Mouse (Mus musculus) embryonic facial prominence, embryonic 11.5 days (tissue): ENCODE data around the gene Plxnb2. TPM values are rescaled to one million over a fixed set of nuclear protein-coding genes. Genes with fewer than 3 reads are reported as not detected.

Experiments
- ATAC-seq: fragments of 200-750 bp; cut with Nextera tagmentation; replicated peaks from 2 replicates; pipeline ENCODE4 v1.8.0; 2017; ENCODE audit warnings: low read depth; ENCODE audit not compliant: insufficient number of reproducible peaks, low FRiP score, low TSS enrichment
- DNase-seq: peaks from one replicate; pipeline ENCODE4 v3.0.0-alpha.2; 2015; ENCODE audit warnings: low spot score
- H3K27ac ChIP-seq: fragments of 300-500 bp; sonication (generic); replicated peaks from 2 replicates; pipeline ENCODE4 v1.5.1; 2014; ENCODE audit warnings: mild to moderate bottlenecking, low read depth, low read length, control low read depth
- H3K27me3 ChIP-seq: fragments of 300-500 bp; sonication (generic); 2 replicates; pipeline ENCODE4 v1.6.1; 2014; ENCODE audit warnings: mild to moderate bottlenecking, low read length, moderate library complexity, mixed read lengths; ENCODE audit not compliant: control insufficient read depth, insufficient read depth
- H3K36me3 ChIP-seq: fragments of 300-500 bp; sonication (generic); replicated peaks from 2 replicates; pipeline ENCODE4 v1.6.1; 2014; ENCODE audit warnings: low read depth, mild to moderate bottlenecking, low read length, moderate library complexity, mixed read lengths; ENCODE audit not compliant: control insufficient read depth, insufficient read depth
- H3K4me1 ChIP-seq: fragments of 300-500 bp; sonication (generic); 2 replicates; pipeline ENCODE4 v1.6.1; 2014; ENCODE audit warnings: low read length, mixed read lengths; ENCODE audit not compliant: control insufficient read depth, insufficient read depth
- H3K4me2 ChIP-seq: fragments of 300-500 bp; sonication (generic); 2 replicates; pipeline ENCODE4 v1.6.1; 2014; ENCODE audit warnings: low read depth, mild to moderate bottlenecking, control low read depth, low read length, moderate library complexity
- H3K4me3 ChIP-seq: fragments of 300-500 bp; sonication (generic); 2 replicates; pipeline ENCODE4 v1.5.1; 2014; ENCODE audit warnings: low read depth, low read length, control low read depth
- H3K9ac ChIP-seq: fragments of 300-500 bp; sonication (generic); replicated peaks from 2 replicates; pipeline ENCODE4 v1.6.1; 2014; ENCODE audit warnings: mild to moderate bottlenecking, control low read depth, low read length
- H3K9me3 ChIP-seq: fragments of 300-500 bp; sonication (generic); replicated peaks from 2 replicates; pipeline ENCODE4 v1.6.1; 2016; ENCODE audit warnings: mild to moderate bottlenecking, low read length, inconsistent platforms, mixed read lengths; ENCODE audit not compliant: control insufficient read depth
- WGBS: fragments of 180-500 bp; shearing (Covaris S2); extraction: QIAGEN DNeasy Blood & Tissue Kit; methylation state at CpG from one replicate; pipeline ENCODE4 v1.1.7; 2014; 5-methylcytosine and 5-hydroxymethylcytosine counted together
- microRNA-seq: library from miRNA; unstranded; fragments of <30 nt; microRNA quantifications from one replicate; pipeline ENCODE4, GENCODE M21; 2016; ENCODE audit warnings: borderline number of aligned reads
- polyA plus RNA-seq: library from polyadenylated mRNA; unstranded; fragments of >200 nt; fragmentation: Nextera tagmentation; extraction: Ambion mirVana; gene quantifications from 2 replicates; pipeline ENCODE4 v1.2.1, GENCODE M21; 2014

Gene Plxnb2
- polyA plus RNA-seq, 1 experiment from 2014 or later = 113 TPM

DNA sequence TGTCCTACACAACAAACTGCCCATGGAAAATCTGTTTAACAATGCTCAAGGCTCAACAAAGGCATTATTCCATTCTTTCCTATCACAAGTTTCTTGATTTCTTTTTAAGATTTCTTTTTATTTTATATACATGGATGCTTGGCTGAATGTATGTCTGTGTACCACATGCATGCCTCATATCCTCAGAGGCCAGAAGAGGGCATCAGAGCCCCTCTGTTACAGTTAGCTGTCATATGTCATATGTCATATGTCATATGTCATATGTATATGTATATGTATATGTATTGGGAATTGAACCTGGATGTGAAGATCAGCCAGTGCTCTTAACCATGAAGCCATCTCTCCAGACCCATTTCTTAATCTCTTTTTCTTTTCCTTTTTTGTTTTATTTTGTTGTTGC, 62.6 kb downstream of the Plxnb2 start:
- Histone ChIP-seq H3K4me3 (no peak overlapping the region), H3K27me3 (no peaks in the 10 kb centered on the region), H3K9ac (no peak overlapping the region), H3K27ac (no peak overlapping the region), H3K36me3 (peaks cover 2% of the 10 kb centered on the region), H3K4me2 (no peak overlapping the region), H3K4me1 (peaks cover 8% of the 10 kb centered on the region; the same call in 1 of the 2 replicates), H3K9me3 (no peaks in the 10 kb centered on the region)
- ATAC-seq (no peak), DNase-seq (no peak)

DNA sequence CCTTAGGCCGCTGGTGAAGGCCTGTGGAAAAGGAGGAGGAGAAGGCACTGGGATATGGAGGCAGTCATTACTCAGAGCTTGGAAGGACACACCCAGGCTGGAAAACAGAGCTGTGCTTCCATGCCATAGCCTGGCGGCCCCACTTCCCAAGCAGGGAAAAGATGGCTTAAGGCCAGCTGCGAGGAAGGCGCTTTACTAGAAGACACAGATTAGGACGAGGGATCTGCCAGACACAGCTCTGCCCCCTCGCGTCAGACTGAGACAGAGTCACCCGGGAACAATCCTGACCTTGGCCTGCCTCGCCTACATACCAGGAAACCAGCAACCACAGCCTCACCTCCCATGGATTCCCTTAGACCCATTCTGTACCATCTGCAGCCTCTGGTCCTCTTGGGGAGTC, 70.4 kb downstream of the Plxnb2 start:
- no peak overlapping the region for H3K4me3 ChIP-seq
- H3K4me2 ChIP-seq = no peak overlapping the region
- no peak overlapping the region for H3K9ac ChIP-seq
- WGBS = 78% methylated on average over 9 of the region's 9 CpGs
- no peak for DNase-seq
- H3K9me3 ChIP-seq = no peaks in the 10 kb centered on the region
- peaks cover 8% of the 10 kb centered on the region for H3K36me3 ChIP-seq
- no peaks in the 10 kb centered on the region for H3K4me1 ChIP-seq
- ATAC-seq = no peak
- no peaks in the 10 kb centered on the region for H3K27me3 ChIP-seq
- H3K27ac ChIP-seq = no peak overlapping the region

DNA sequence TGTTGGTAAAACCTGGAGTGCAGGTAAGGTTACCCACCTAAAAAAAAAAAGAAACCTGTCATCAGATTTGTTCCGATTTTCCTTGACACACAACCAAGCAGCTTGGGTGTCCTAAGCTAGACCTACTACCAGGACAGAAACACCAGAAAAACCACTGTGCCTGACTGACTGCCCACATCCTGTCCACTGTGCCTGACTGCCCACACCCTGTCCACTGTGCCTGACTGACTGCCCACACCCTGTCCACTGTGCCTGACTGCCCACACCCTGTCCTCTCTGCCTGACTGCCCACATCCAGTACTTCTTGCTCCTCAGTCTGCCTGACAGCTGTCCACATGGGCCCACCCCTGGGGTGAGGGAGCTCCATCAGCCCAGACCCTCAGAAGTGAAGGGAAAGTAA, 73.6 kb downstream of the Plxnb2 start:
- DNase-seq = no peak
- ATAC-seq = no peak
- 88% methylated on average over 1 of the region's 1 CpGs for WGBS
- Histone ChIP-seq H3K27ac (no peak overlapping the region), H3K9ac (no peak overlapping the region), H3K4me3 (no peak overlapping the region), H3K27me3 (no peaks in the 10 kb centered on the region), H3K36me3 (peaks cover 11% of the 10 kb centered on the region), H3K4me2 (no peak overlapping the region), H3K9me3 (no peaks in the 10 kb centered on the region), H3K4me1 (no peaks in the 10 kb centered on the region)

DNA sequence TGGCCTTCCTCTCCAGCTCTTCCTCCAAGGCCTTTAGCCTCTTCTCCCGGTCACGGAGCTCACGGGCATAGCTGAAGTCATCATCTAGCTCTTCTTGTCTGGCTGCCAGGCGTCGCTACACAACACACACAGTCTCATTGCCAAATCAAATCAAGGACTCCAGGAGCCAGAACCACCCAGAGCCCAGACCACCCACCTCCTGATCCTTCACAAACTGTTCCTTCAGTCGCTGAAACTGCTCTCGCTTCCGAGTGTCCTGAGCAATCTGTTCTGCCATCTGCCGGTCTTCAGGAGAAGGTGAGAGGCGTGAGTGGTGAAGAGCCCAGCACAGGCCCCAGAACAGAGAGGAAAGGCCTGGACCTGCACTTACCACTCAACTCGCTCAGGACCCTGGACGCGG, 74.5 kb downstream of the Plxnb2 start:
- Histone ChIP-seq H3K36me3 (peaks cover 18% of the 10 kb centered on the region), H3K27me3 (no peaks in the 10 kb centered on the region), H3K4me2 (no peak overlapping the region), H3K9me3 (no peaks in the 10 kb centered on the region), H3K27ac (no peak overlapping the region), H3K9ac (no peak overlapping the region), H3K4me3 (no peak overlapping the region), H3K4me1 (no peaks in the 10 kb centered on the region)
- DNase-seq = no peak
- no peak for ATAC-seq
- WGBS = 87% methylated on average over 13 of the region's 13 CpGs

Small RNAs within 50 kb of the gene (microRNA-seq; reads per million reads assigned to microRNA genes)
- 2.8 reads per million for gene Mir6958
- gene Mir7118 = not detected

Other genes starting within 250 kb of the Plxnb2 start
- gene Ttll8, start 226.4 kb downstream of the Plxnb2 start, polyA plus RNA-seq = not detected in 2 replicates
- 0.82 and 1.1 TPM in 2 replicates for gene Mlc1, start 201.8 kb downstream of the Plxnb2 start, polyA plus RNA-seq
- 0.39 TPM in 1 of 2 replicates, not detected in the other for gene Mov10l1, start 197.9 kb downstream of the Plxnb2 start, polyA plus RNA-seq
- gene Panx2, start 121.1 kb downstream of the Plxnb2 start, polyA plus RNA-seq = 0.24 and 0.28 TPM in 2 replicates
- 38.0 and 43.6 TPM in 2 replicates for gene Trabd, start 105.7 kb downstream of the Plxnb2 start, polyA plus RNA-seq
- 17.2 and 17.7 TPM in 2 replicates for gene Selenoo, start 91.7 kb downstream of the Plxnb2 start, polyA plus RNA-seq
- 15.6 and 17.0 TPM in 2 replicates for gene Tubgcp6, start 57.7 kb downstream of the Plxnb2 start, polyA plus RNA-seq
- gene Hdac10, start 52.1 kb downstream of the Plxnb2 start, polyA plus RNA-seq = 10.3 and 11.3 TPM in 2 replicates
- gene Mapk12, start 40.1 kb downstream of the Plxnb2 start, polyA plus RNA-seq = 10.1 and 11.9 TPM in 2 replicates
- 12.7 and 13.5 TPM in 2 replicates for gene Mapk11, start 31.2 kb downstream of the Plxnb2 start, polyA plus RNA-seq
- gene Dennd6b, start 15.7 kb upstream of the Plxnb2 start, polyA plus RNA-seq = 14.9 and 18.6 TPM in 2 replicates
- 22.8 and 25.1 TPM in 2 replicates for gene Ppp6r2, start 30.8 kb upstream of the Plxnb2 start, polyA plus RNA-seq
- 39.0 and 49.7 TPM in 2 replicates for gene Sbf1, start 134.5 kb upstream of the Plxnb2 start, polyA plus RNA-seq
- gene Adm2, start 141.9 kb upstream of the Plxnb2 start, polyA plus RNA-seq = 0.26 TPM in 1 of 2 replicates, not detected in the other
- not detected in 2 replicates for gene Miox, start 153.6 kb upstream of the Plxnb2 start, polyA plus RNA-seq
- 21.6 and 33.5 TPM in 2 replicates for gene Lmf2, start 174.9 kb upstream of the Plxnb2 start, polyA plus RNA-seq
- 158 and 171 TPM in 2 replicates for gene Ncaph2, start 174.9 kb upstream of the Plxnb2 start, polyA plus RNA-seq
- 4.8 and 5.2 TPM in 2 replicates for gene Sco2, start 193.1 kb upstream of the Plxnb2 start, polyA plus RNA-seq
- 1.4 and 2.1 TPM in 2 replicates for gene Tymp, start 196.3 kb upstream of the Plxnb2 start, polyA plus RNA-seq
- gene Odf3b, start 198.5 kb upstream of the Plxnb2 start, polyA plus RNA-seq = 0.38 and 0.45 TPM in 2 replicates
- not detected in 2 replicates for gene Klhdc7b, start 204.1 kb upstream of the Plxnb2 start, polyA plus RNA-seq
- gene Syce3, start 229.7 kb upstream of the Plxnb2 start, polyA plus RNA-seq = not detected in 2 replicates
- gene Cpt1b, start 245.1 kb upstream of the Plxnb2 start, polyA plus RNA-seq = 0.22 and 0.69 TPM in 2 replicates
- 0.63 and 2.3 TPM in 2 replicates for gene C730034F03Rik, start 248.8 kb upstream of the Plxnb2 start, polyA plus RNA-seq
- 0.15 TPM in 1 of 2 replicates, not detected in the other for gene Gm44502, start 248.9 kb upstream of the Plxnb2 start, polyA plus RNA-seq
- gene Chkb, start 249.1 kb upstream of the Plxnb2 start, polyA plus RNA-seq = 42.2 and 46.5 TPM in 2 replicates